Mouse (Mus musculus): Measurements from ENCODE around the gene Khsrp. TPM values are rescaled to one million over a fixed set of nuclear protein-coding genes. Genes with fewer than 3 reads are reported as not detected.
A peak's percentile ranks its signal among the peaks of the same experiment; 100 is the strongest.

Gene Khsrp
- polyA plus RNA-seq, 1 experiment from 2014 or later = 40.0 TPM

- Histone ChIP-seq H3K9me3 (replicated peaks; ENCODE audit: control insufficient read depth, low read length) (no peaks in the 10 kb centered on the region), H3K4me1 (ENCODE audit: control insufficient read depth, insufficient read depth, low read length) (no peaks in the 10 kb centered on the region), H3K27me3 (ENCODE audit: control insufficient read depth, insufficient read depth, low read length) (no peaks in the 10 kb centered on the region), H3K4me2 (ENCODE audit: low read depth, low read length) (no peak overlapping the region), H3K36me3 (replicated peaks; ENCODE audit: control insufficient read depth, insufficient read depth, low read depth, low read length) (peaks cover 15% of the 10 kb centered on the region), H3K27ac (replicated peaks; ENCODE audit: low read depth, low read length) (no peak overlapping the region), H3K4me3 (ENCODE audit: low read depth, low read length) (no peak overlapping the region), H3K9ac (replicated peaks; ENCODE audit: low read length) (no peak overlapping the region)
- ATAC-seq (replicated peaks; ENCODE audit: insufficient number of reproducible peaks, low FRiP score, low TSS enrichment, low read depth) (no peak), DNase-seq (ENCODE audit: low spot score) (no peak)
- 81% methylated on average over 8 of the region's 8 CpGs for WGBS
Observed at GRCm38 (mm10) chr17:57001228-57001627, 30.1 kb downstream of the Khsrp start.

DNA sequence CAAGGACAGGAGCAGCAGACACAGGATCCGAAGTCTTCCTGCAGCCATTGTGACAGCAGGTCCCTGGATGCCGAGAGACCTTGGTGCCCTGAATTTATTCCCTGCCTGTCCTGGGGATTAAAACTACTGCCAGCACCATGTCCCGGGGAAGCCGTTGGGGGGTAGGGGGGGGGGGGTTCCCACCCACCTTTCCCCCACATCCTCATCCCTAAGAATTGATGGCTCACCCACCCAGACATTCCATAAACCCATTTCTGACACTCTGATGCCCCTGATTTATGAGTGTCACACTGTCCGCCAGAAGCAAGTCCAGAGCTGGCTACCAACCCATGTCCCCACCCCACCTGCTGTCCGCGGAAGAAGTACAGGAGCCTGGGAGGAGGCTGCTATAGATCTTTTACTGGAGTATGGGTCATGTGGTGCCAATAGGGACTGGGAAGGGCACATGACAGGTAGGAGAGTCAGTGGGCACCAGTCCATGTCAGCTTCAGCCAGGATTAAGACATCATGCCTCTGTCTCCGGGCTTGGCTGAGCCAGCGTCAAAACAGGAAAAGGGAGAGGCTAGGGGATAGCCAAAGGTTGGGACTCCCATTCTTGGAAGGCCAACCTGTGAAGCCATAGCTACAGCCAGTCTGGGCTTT is 31.2 kb downstream of the Khsrp start, which contains the start of gene Pspn:
Gene Pspn (minus strand): TSS at position 51 of the 642 bp plus-strand sequence.
- no peak for DNase-seq (ENCODE audit: low spot score)
- Histone ChIP-seq H3K9ac (replicated peaks; ENCODE audit: low read length) (no peak within 1 kb of the TSS), H3K27ac (replicated peaks; ENCODE audit: low read depth, low read length) (no peak within 1 kb of the TSS), H3K9me3 (replicated peaks; ENCODE audit: control insufficient read depth, low read length) (no peaks in the 10 kb centered on the region), H3K4me1 (ENCODE audit: control insufficient read depth, insufficient read depth, low read length) (no peaks in the 10 kb centered on the region), H3K4me3 (ENCODE audit: low read depth, low read length) (no peak within 1 kb of the TSS), H3K36me3 (replicated peaks; ENCODE audit: control insufficient read depth, insufficient read depth, low read depth, low read length) (peaks cover 11% of the 10 kb centered on the region), H3K4me2 (ENCODE audit: low read depth, low read length) (no peak within 1 kb of the TSS), H3K27me3 (ENCODE audit: control insufficient read depth, insufficient read depth, low read length) (no peaks in the 10 kb centered on the region)
- ATAC-seq (replicated peaks; ENCODE audit: insufficient number of reproducible peaks, low FRiP score, low TSS enrichment, low read depth) = no peak
- 92% methylated on average over 9 of the region's 9 CpGs for WGBS

- H3K4me3 ChIP-seq (ENCODE audit: low read depth, low read length) = no peak overlapping the region
- peaks cover 11% of the 10 kb centered on the region for H3K36me3 ChIP-seq (replicated peaks; ENCODE audit: control insufficient read depth, insufficient read depth, low read depth, low read length)
- 89% methylated on average over 9 of the region's 9 CpGs for WGBS
- no peak overlapping the region for H3K4me2 ChIP-seq (ENCODE audit: low read depth, low read length)
- no peak overlapping the region for H3K27ac ChIP-seq (replicated peaks; ENCODE audit: low read depth, low read length)
- no peak for DNase-seq (ENCODE audit: low spot score)
- no peaks in the 10 kb centered on the region for H3K9me3 ChIP-seq (replicated peaks; ENCODE audit: control insufficient read depth, low read length)
- ATAC-seq (replicated peaks; ENCODE audit: insufficient number of reproducible peaks, low FRiP score, low TSS enrichment, low read depth) = no peak
- no peaks in the 10 kb centered on the region for H3K4me1 ChIP-seq (ENCODE audit: control insufficient read depth, insufficient read depth, low read length)
- H3K9ac ChIP-seq (replicated peaks; ENCODE audit: low read length) = no peak overlapping the region
- no peaks in the 10 kb centered on the region for H3K27me3 ChIP-seq (ENCODE audit: control insufficient read depth, insufficient read depth, low read length)
Observed at GRCm38 (mm10) chr17:56999414-56999813, 31.9 kb downstream of the Khsrp start.

DNA sequence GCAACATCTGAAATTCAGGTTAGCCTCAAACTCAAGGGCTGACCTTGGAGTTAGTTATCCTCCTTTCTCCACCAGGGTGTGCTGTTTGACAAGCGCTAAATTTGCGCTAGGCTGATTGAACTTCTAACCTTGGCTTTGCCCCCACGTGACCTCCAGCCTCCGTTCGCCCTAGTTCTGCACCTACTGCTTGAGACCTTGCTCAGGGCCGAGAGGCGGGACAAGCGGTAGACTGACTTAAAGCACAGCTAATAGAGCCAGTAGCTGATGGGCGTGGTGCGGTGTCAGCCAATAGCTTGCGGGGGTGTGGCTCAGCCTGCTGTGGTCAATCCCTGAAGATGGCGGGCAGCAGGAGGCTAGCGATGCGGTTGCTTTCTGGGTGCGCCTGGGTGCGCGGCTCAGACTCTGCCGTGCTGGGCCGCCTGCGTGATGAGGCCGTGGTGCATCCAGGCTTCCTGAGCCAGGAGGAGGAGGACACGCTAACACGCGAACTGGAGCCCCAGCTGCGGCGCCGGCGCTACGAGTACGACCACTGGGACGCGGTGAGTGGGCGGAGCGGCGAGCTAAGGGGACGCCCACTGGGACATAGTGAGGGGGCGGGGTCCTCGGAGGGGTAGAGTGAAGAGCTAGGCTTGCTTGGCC is 34.2 kb downstream of the Khsrp start, which contains the start of gene Alkbh7:
Gene Alkbh7 (plus strand): TSS at position 311 of the 639 bp plus-strand sequence.
- H3K36me3 ChIP-seq (replicated peaks; ENCODE audit: control insufficient read depth, insufficient read depth, low read depth, low read length) = peaks cover 6% of the 10 kb centered on the region
- ATAC-seq (replicated peaks; ENCODE audit: insufficient number of reproducible peaks, low FRiP score, low TSS enrichment, low read depth) = peak; percentile 98

GRCm38 (mm10) chr17:56996506-56996905 is 34.8 kb downstream of the Khsrp start:
- WGBS = 78% methylated on average over 2 of the region's 2 CpGs
- Histone ChIP-seq H3K9me3 (replicated peaks; ENCODE audit: control insufficient read depth, low read length) (no peaks in the 10 kb centered on the region), H3K9ac (replicated peaks; ENCODE audit: low read length) (no peak overlapping the region), H3K27me3 (ENCODE audit: control insufficient read depth, insufficient read depth, low read length) (no peaks in the 10 kb centered on the region), H3K4me2 (ENCODE audit: low read depth, low read length) (no peak overlapping the region), H3K27ac (replicated peaks; ENCODE audit: low read depth, low read length) (no peak overlapping the region), H3K4me3 (ENCODE audit: low read depth, low read length) (no peak overlapping the region), H3K36me3 (replicated peaks; ENCODE audit: control insufficient read depth, insufficient read depth, low read depth, low read length) (peaks cover 6% of the 10 kb centered on the region), H3K4me1 (ENCODE audit: control insufficient read depth, insufficient read depth, low read length) (no peaks in the 10 kb centered on the region)
- no peak for ATAC-seq (replicated peaks; ENCODE audit: insufficient number of reproducible peaks, low FRiP score, low TSS enrichment, low read depth)
- no peak for DNase-seq (ENCODE audit: low spot score)

More for the DNA sequence above, 34.2 kb downstream of the Khsrp start, which contains the start of gene Alkbh7:
- Histone ChIP-seq H3K27ac (replicated peaks; ENCODE audit: low read depth, low read length) (no peak within 1 kb of the TSS), H3K4me3 (ENCODE audit: low read depth, low read length) (peak within 1 kb of the TSS; percentile 68), H3K9ac (replicated peaks; ENCODE audit: low read length) (peak within 1 kb of the TSS; percentile 52), H3K4me2 (ENCODE audit: low read depth, low read length) (peak within 1 kb of the TSS; percentile 67), H3K27me3 (ENCODE audit: control insufficient read depth, insufficient read depth, low read length) (no peaks in the 10 kb centered on the region), H3K9me3 (replicated peaks; ENCODE audit: control insufficient read depth, low read length) (no peaks in the 10 kb centered on the region), H3K4me1 (ENCODE audit: control insufficient read depth, insufficient read depth, low read length) (no peaks in the 10 kb centered on the region)
- WGBS = under 1% methylated on average over 38 of the region's 38 CpGs
- DNase-seq (ENCODE audit: low spot score) = peak; percentile 97

- H3K4me2 ChIP-seq (ENCODE audit: low read depth, low read length) = no peak overlapping the region
Observed at GRCm38 (mm10) chr17:56995046-56995445, 36.3 kb downstream of the Khsrp start.

GRCm38 (mm10) chr17:56990966-56991365 is 40.4 kb downstream of the Khsrp start:
- H3K27ac ChIP-seq (replicated peaks; ENCODE audit: low read depth, low read length) = no peak overlapping the region
- H3K4me3 ChIP-seq (ENCODE audit: low read depth, low read length) = peak overlapping the region; percentile 79
- DNase-seq (ENCODE audit: low spot score) = no peak
- peak overlapping the region; percentile 52 for H3K4me2 ChIP-seq (ENCODE audit: low read depth, low read length)
- 72% methylated on average over 2 of the region's 2 CpGs for WGBS
- H3K9ac ChIP-seq (replicated peaks; ENCODE audit: low read length) = peak overlapping the region; percentile 29; the same call in 1 of the 2 replicates
- ATAC-seq (replicated peaks; ENCODE audit: insufficient number of reproducible peaks, low FRiP score, low TSS enrichment, low read depth) = no peak
- no peaks in the 10 kb centered on the region for H3K27me3 ChIP-seq (ENCODE audit: control insufficient read depth, insufficient read depth, low read length)
- H3K36me3 ChIP-seq (replicated peaks; ENCODE audit: control insufficient read depth, insufficient read depth, low read depth, low read length) = peaks cover 6% of the 10 kb centered on the region
- H3K9me3 ChIP-seq (replicated peaks; ENCODE audit: control insufficient read depth, low read length) = no peaks in the 10 kb centered on the region
- peaks cover 2% of the 10 kb centered on the region; the same call in 1 of the 2 replicates for H3K4me1 ChIP-seq (ENCODE audit: control insufficient read depth, insufficient read depth, low read length)

More at GRCm38 (mm10) chr17:56995046-56995445, 36.3 kb downstream of the Khsrp start:
- H3K9ac ChIP-seq (replicated peaks; ENCODE audit: low read length) = no peak overlapping the region
- ATAC-seq (replicated peaks; ENCODE audit: insufficient number of reproducible peaks, low FRiP score, low TSS enrichment, low read depth) (no peak), DNase-seq (ENCODE audit: low spot score) (no peak)
- no peak overlapping the region for H3K4me3 ChIP-seq (ENCODE audit: low read depth, low read length)
- 89% methylated on average over 8 of the region's 8 CpGs for WGBS
- H3K36me3 ChIP-seq (replicated peaks; ENCODE audit: control insufficient read depth, insufficient read depth, low read depth, low read length) = peaks cover 6% of the 10 kb centered on the region
- no peak overlapping the region for H3K27ac ChIP-seq (replicated peaks; ENCODE audit: low read depth, low read length)
- no peaks in the 10 kb centered on the region for H3K9me3 ChIP-seq (replicated peaks; ENCODE audit: control insufficient read depth, low read length)
- no peaks in the 10 kb centered on the region for H3K27me3 ChIP-seq (ENCODE audit: control insufficient read depth, insufficient read depth, low read length)
- peaks cover 2% of the 10 kb centered on the region; the same call in 1 of the 2 replicates for H3K4me1 ChIP-seq (ENCODE audit: control insufficient read depth, insufficient read depth, low read length)
